Mouse (Mus musculus) heart, adult 2 months (tissue): ENCODE results near the gene Adam17.

Source experiments
- CTCF ChIP-seq: fragments of 200-600 bp; IDR thresholded peaks from 2 replicates; pipeline ENCODE4 v1.8.1; 2022; ENCODE audit warnings: antibody characterized with exemption, mild to moderate bottlenecking, moderate library complexity
- EP300 ChIP-seq: fragments of 200-500 bp; IDR thresholded peaks from 2 replicates; pipeline ENCODE4 v1.6.1; 2011; ENCODE audit warnings: low read depth, low read length, control low read depth; ENCODE audit not compliant: insufficient read depth
- POLR2A ChIP-seq: fragments of 200-500 bp; IDR thresholded peaks from 2 replicates; pipeline ENCODE4 v1.6.1; 2011; ENCODE audit warnings: mild to moderate bottlenecking, low read depth, low read length, control low read depth; ENCODE audit not compliant: insufficient read depth

DNA sequence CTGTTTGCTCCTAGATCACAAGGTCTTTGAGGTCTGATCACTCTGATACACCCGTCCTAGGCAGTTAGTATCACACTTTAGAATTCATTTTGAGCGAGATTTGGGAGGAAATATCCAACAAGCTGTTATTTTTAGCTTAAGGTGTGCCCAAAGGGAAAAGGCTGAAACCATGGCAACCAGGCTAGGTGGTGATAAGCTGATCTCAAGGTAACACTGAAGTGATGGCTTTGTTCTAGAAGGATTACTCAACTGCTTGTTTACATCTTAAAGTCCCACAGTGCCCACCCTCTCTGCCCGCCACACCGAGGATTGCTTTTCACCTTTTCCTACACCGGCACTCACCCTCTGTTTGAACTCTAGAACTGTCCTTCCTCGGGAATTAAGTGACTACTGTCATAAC lies 83.8 kb downstream of the Adam17 start:
- TF ChIP-seq CTCF = no peak
- TF ChIP-seq POLR2A = no peak
- no peak for TF ChIP-seq EP300
